Mouse (Mus musculus) sigmoid colon, adult 10 weeks (tissue): ENCODE data around the gene Gm8914. TPM values are rescaled to one million over a fixed set of nuclear protein-coding genes. Genes with fewer than 3 reads are reported as not detected.

ENCODE experiments used
- polyA plus RNA-seq: library from polyadenylated mRNA; stranded (reverse); fragments of 350-450 nt; fragmentation: Illumina TruSeq; extraction: RNeasy Lipid Tissue Mini Kit (QIAGEN cat#74804); gene quantifications from one replicate; pipeline ENCODE4 v1.2.3, GENCODE M21; 2014; ENCODE audit warnings: low read depth, low replicate concordance

Gene Gm8914
- polyA plus RNA-seq = not detected

GRCm38 (mm10) chrX:91479826-91480225 lies at the start of gene Gm8914:
Gm8914 (plus strand) TSS chrX:91480126.

Other genes with a start within 250 kb of the Gm8914 start
- not detected for gene Mageb2, start 148.4 kb upstream of the Gm8914 start, polyA plus RNA-seq
- gene Gm5072, start 87.6 kb upstream of the Gm8914 start, polyA plus RNA-seq = not detected
- gene 1700084M14Rik, start 95.8 kb downstream of the Gm8914 start, polyA plus RNA-seq = not detected
- not detected for gene Gm14781, start 152.1 kb downstream of the Gm8914 start, polyA plus RNA-seq